Mouse (Mus musculus) kidney, adult 18-20 months (tissue): ENCODE results near the gene Obp2a.
"Not testable (repeated sequence)": the region's sequence is repeated elsewhere in the genome, so short reads cannot be mapped to it uniquely, and the experiment has no call there.

Experiments used
- DNase-seq: peaks from one replicate; pipeline ENCODE4 v3.0.0; 2021

Gene Obp2a

DNA sequence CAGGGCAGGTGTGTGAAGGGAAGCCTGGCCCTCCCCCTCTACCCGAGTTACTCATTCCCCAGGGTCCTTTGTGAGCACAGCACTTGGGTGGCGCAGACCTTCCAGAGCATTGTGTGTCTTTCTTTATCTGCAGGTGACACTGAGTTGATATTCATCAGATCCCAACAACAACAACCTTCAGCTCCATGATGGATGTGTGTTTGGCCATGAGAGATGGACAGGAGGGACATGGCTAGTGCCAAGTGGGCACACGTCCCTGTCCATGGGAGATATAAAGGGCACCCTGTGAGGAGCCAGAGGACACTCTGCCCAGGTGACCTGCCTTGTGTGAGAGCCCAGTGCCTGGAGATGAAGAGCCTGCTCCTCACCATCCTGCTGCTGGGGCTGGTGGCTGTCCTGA lies at the start of gene Obp2a:
Gene Obp2a, plus strand, starts transcription at position 301 of the 400 bp plus-strand sequence.
- DNase-seq = not testable (repeated sequence)

GRCm38 (mm10) chr2:25652902-25653301 lies 46.9 kb upstream of the Obp2a start, which contains the start of gene Lcn8:
Lcn8 (plus strand) TSS chr2:25653120.
- no peak for DNase-seq

GRCm38 (mm10) chr2:25654502-25654901 lies 45.3 kb upstream of the Obp2a start:
- DNase-seq = no peak

DNA sequence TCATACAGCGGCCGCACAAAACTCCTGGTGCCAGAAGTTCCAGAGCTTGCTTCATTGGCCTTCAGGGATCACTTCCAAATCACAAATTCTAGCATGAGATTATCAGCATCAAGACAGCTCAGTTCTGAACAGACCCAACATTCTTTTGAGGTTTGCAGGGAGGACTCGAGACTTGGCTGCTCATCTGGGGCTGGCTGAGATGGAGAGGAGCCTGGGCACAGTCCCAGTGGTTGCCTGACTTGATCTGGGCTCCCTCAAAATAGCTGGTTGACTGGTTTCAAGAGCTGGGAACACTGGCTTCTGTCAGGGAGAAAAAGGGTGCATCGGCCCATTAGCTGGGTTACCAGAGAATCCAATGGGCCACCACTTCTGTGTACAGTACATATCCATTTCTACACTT lies 43.2 kb upstream of the Obp2a start:
- DNase-seq = no peak

GRCm38 (mm10) chr2:25657246-25657645 lies 42.6 kb upstream of the Obp2a start:
- DNase-seq = no peak

DNA sequence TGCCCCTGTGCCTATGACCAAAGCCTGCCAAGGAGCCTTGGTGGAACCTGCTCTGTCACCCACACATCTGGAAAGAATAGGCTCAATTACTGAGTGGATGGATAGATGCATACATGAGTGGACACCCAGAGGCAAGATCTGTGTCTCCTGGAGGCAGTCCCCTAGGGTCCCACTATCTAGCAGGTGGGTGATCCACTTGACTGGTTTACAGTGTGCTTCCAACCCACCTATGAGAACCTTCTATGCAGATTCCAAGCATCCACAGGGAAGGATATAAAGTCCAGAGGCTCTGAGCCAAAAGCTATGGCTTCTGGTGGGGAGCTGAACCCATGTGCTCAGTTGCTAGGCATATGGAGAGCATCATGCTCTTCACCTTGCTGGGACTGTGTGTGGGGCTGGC lies 42.2 kb upstream of the Obp2a start, which contains the start of gene Lcn5:
Gene Lcn5, plus strand, starts transcription at position 301 of the 400 bp plus-strand sequence.
- DNase-seq = no peak

- DNase-seq = no peak
Measured at GRCm38 (mm10) chr2:25660279-25660678, 39.6 kb upstream of the Obp2a start.

GRCm38 (mm10) chr2:25661245-25661970 lies 38.4 kb upstream of the Obp2a start:
- DNase-seq = no peak

DNA sequence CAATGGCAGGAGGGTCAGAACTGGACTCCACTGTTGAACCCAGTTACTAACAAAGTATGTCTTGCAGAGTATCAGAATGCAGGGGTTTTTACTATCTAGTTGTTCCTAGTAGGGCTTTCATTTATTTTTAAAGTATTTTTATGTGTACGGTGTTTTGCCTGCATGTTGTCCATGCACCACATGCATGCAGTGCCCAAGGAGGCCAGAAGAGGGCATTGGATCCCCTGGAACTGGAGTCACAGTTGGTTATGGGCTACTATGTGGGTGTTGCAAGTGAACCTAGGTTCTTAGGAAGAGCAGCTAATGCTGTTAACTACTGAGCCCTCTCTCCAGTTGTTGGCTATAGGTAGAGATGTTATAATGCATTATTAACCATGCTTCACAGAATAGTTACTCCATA lies 36.3 kb upstream of the Obp2a start:
- DNase-seq = peak; percentile 63

DNA sequence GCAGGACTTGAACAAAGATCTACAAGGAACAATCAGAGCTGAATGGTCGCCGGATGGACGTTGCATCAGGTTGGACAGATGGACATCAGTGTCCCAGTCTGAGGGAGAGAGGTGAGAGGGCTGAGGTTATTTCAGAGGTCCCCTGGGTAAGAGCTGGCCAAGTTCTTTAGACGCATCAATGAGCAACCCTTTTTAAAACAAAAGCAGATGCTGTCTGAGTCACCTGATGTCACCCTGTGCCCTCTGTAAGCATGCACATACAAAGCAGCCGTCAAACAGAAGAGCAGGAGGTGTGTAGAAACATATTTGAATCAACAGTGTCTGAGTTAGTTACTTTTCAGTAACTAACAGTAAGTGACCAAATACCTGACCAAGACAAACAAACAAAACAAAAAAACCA lies 35.7 kb upstream of the Obp2a start:
- no peak for DNase-seq

DNA sequence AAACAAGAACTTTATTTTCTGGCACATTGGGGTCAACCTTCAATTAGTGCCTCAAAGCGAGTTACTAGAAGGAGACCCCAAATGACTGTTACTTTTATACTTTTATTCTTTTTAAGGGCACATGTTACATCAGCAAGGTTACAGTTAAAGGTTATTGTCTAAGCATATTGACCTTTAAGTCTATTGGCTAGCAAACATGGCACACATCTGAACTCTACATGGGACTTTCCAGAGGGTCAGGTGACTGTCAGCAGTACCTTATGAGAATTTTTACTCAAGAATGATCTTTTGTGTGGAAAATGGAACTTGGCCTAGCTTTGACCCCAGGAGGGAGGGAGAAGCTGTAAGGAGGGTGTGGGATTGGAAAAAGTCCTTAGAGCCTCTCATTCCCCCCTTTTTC lies 33.3 kb upstream of the Obp2a start:
- no peak for DNase-seq

DNA sequence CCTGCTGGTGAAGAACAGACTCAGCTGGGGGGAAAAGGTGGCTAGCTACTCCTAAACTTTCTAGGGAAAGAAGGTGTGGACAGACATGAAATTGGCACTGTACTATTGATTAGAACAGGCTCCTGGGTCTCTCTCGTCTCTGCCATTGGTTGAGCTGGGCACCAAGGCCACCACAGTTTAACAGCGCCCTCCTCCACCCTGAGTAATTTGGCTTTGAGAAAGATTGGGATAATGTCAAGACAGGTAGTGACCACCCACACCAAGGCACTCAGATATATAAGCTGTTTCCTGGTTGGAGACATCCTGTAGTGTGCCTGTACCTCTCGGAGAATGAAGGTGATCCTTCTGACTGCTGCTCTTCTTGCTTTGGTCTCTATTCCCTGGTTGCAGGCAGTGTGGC lies 23.4 kb upstream of the Obp2a start, which contains the start of gene Lcn6:
Gene Lcn6, plus strand, starts transcription at position 301 of the 400 bp plus-strand sequence.
- DNase-seq = no peak

DNA sequence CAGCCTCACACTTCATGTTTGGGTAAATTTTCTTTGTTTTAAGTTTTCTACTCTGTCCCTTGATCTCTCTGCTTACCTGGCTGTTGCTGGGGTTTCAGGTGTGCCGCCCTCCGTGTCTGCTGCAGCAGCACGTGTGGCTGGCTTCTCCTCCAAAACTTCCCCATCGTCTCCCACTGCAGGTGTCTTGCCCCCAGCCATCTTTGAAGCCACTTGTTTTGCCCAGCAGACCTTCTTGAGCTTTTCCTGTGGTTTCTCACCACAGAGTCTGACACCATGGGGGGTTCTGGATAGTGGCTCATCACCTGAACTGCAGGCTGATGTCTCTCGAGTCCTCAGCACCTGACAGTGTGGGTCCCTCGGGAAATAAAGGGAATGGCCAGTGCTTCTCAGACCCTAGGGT lies 20.3 kb upstream of the Obp2a start:
- no peak for DNase-seq

DNA sequence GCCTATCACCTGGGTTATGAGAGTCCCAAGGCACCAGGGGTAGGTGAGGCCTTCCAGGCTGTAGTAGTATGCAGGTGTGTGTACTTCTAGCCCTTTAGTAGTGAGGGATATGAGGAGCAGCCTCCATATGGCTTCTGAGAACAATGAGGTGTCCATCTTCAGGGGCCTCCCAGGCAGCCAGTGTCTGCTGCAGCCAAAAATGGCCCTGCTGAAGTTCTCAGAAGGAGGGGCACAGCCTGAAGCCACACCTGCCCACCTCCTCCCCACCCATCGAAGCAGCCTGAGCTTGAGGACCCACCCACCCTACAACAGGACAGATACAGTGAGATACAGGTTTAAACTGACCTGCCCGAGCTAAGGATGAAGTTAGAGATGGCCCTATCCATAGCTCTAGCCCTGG lies 17.4 kb upstream of the Obp2a start, which contains the start of gene Lcn10:
Gene Lcn10, plus strand, starts transcription at position 301 of the 400 bp plus-strand sequence.
- no peak for DNase-seq

GRCm38 (mm10) chr2:25686941-25687340 lies 12.9 kb upstream of the Obp2a start:
- DNase-seq = no peak

DNA sequence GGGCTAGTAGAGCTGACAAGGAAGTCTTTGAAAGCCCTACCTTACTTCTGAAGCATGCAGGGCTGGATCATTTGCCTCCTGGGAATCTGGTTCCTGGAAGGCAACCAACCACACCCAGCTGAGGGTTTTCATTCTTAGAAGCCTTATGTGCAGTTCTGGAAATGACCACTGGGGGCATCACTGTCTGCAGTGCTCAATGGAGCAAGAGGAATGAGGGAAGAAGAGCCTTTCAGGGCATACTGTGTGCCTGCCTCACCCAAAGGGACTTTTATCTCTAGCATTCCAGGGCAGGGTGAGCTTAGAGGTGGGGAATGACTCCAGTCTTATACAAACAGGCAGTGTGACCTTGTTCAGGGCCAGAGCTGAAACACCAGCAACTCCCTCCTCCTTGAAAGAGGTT lies 5.2 kb upstream of the Obp2a start:
- DNase-seq = peak; percentile 61

DNA sequence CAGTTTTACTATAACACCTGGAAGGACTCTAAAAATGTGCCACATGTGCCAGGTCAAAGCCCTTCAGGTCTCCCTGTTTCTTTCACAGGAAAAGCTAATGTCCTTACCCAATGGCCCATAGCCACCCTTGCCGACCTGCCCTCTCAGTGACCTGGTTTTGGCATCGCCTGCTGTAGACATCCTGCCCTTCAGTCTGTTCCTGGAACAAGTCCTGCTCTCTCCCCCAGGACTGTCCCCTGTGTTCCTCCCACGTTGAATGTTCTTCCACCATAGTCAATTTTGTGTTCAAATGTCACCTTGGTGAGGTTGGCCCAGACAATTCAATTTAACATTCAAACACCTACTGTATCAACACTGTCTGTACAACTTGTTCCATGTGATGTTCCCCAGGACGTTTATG lies 2.9 kb upstream of the Obp2a start:
- no peak for DNase-seq

- no peak for DNase-seq
Measured at GRCm38 (mm10) chr2:25698696-25699095, 1.1 kb upstream of the Obp2a start.

DNA sequence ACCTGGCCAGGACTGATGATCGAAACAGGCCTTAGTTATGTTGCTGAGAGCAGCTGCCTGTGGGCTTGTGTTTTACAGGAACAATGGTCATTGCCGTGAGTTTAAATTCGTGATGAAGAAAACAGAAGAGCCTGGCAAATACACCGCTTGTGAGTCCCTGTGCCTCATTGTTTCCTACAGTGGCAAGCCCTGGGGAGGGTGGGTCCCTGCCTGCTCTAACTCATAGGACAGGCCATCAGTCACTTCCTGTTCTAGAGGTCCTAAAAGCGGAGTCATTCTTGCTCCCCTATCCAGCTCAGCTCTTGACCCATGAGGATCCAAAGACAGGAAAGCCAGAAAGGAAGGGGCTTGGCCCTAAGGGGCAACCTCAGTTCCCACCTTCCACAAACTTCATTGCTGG lies 1.2 kb downstream of the Obp2a start:
- no peak for DNase-seq

DNA sequence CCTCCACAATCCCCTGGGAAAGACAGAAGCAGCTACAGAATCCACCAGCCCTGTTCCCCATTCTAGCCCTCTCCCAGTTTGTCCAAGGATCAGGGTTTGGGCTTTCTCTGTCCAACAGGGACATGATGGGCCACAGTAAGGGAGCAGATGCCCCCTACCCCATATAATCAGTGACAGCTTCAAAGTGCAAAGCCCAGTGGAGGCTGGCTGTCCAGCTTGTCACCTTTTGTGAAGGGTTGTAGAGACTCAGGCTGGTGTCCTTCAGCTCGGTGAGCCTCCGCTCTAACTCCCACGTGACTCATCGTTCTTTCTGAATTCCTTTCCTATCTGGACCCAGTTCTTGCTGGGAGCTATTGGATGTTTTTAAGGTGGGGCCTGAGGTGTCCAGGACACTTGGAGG lies 3.9 kb downstream of the Obp2a start:
- DNase-seq = no peak

- peak; percentile 69 for DNase-seq
Measured at GRCm38 (mm10) chr2:25706643-25707481, 7.0 kb downstream of the Obp2a start, which contains the start of gene Bmyc. Bmyc (plus strand) TSS chr2:25706739.

DNA sequence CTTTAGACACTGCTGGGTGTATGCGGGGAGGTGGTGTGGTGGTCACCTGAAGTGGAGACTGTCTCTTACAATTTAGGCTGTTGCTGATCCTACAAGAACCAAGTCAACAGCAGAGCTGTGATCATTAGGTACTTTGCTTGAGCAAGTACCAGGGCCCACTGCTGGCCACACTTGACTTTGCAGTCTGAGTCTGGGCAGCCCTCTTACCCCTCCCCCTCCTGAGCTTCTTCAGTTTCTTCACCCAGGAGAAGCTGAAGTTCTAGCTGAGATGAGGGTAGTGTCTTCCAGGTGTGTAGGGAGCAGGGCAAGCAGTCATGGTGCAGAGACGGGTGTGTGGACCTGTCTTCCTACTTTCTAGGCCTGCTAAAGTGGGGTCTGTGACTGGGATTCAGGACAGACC lies 8.3 kb downstream of the Obp2a start:
- peak; percentile 9 for DNase-seq

DNA sequence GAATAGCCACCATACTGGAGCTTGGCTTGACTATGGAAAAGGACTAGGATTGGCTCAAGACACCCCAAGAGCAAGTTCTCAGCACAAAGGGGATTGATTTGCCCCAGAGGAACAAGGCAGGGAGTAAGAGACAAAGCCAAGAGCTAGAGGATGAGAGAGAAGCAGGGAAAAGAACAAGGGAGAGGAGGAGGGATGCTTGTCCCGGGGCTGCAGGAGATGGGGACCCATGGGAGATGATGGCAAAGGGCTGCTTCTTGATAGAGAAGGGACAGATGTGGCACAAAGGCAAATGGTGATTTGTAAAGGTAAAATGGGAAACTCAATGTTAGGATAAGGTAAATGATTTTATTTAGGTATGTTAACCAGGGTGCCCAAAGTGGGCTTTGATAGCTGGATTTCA lies 9.2 kb downstream of the Obp2a start:
- DNase-seq = not testable (repeated sequence)

- DNase-seq = not testable (repeated sequence)
Measured at GRCm38 (mm10) chr2:25709791-25710190, 9.9 kb downstream of the Obp2a start.
